Mouse (Mus musculus): Measurements from ENCODE around the gene Rps16. TPM values are rescaled to one million over a fixed set of nuclear protein-coding genes. Genes with fewer than 3 reads are reported as not detected.

The Rps16 gene
- 1,972 and 2,086 TPM in 2 replicates for polyA plus RNA-seq (2011; ENCODE audit: insufficient read depth, insufficient read length, low read depth, missing spikeins)

- no peaks in the 10 kb centered on the region for H3K4me1 ChIP-seq (ENCODE audit: control insufficient read depth, insufficient read depth, low read length)
- H3K27ac ChIP-seq (ENCODE audit: insufficient read depth, low read length) = peak within 1 kb of the TSS; percentile 86
- peak within 1 kb of the TSS; percentile 94 for H3K9ac ChIP-seq (ENCODE audit: low read depth, poor library complexity, severe bottlenecking)
- H3K36me3 ChIP-seq (ENCODE audit: control insufficient read depth, insufficient read depth, low read length, poor library complexity, severe bottlenecking) = peaks cover 32% of the 10 kb centered on the region
- H3K27me3 ChIP-seq (ENCODE audit: control insufficient read depth, insufficient read depth, low read length, poor library complexity, severe bottlenecking) = no peaks in the 10 kb centered on the region
- TF ChIP-seq POLR2A (IDR thresholded peaks at IDR 0.05; ENCODE audit: insufficient read depth, low read length) (peak; percentile 66), EP300 (IDR thresholded peaks at IDR 0.05; ENCODE audit: insufficient read depth, low read depth, low read length) (0 out of 2 replicates have a peak, but pooled peaks have one; percentile 26), CTCF (IDR thresholded peaks at IDR 0.05; ENCODE audit: low read depth, low read length) (no peak)
- H3K4me3 ChIP-seq (ENCODE audit: low read depth, low read length) = peak within 1 kb of the TSS; percentile 98
- H3K9me3 ChIP-seq (replicated peaks; ENCODE audit: control insufficient read depth, insufficient read depth, low read length, poor library complexity, severe bottlenecking) = no peaks in the 10 kb centered on the region
These were observed at the start of gene Rps16 for GRCm38 (mm10) chr7:28350155-28350883. Gene Rps16, plus strand, starts transcription at chr7:28350652.

GRCm38 (mm10) chr7:28301616-28302433, 48.6 kb upstream of the Rps16 start, which contains the start of gene Dll3:
Gene Dll3, minus strand, starts transcription at chr7:28302238.
- TF ChIP-seq POLR2A (IDR thresholded peaks at IDR 0.05; ENCODE audit: insufficient read depth, low read length) = no peak
- peak; percentile 49; the same call in 1 of the 2 replicates for TF ChIP-seq EP300 (IDR thresholded peaks at IDR 0.05; ENCODE audit: insufficient read depth, low read depth, low read length)
- TF ChIP-seq CTCF (IDR thresholded peaks at IDR 0.05; ENCODE audit: low read depth, low read length) = peak; percentile 44
- no peaks in the 10 kb centered on the region for H3K4me1 ChIP-seq (ENCODE audit: control insufficient read depth, insufficient read depth, low read length)

GRCm38 (mm10) chr7:28305641-28306040, 44.8 kb upstream of the Rps16 start:
- peaks cover 43% of the 10 kb centered on the region for H3K36me3 ChIP-seq (ENCODE audit: control insufficient read depth, insufficient read depth, low read length, poor library complexity, severe bottlenecking)
- H3K4me1 ChIP-seq (ENCODE audit: control insufficient read depth, insufficient read depth, low read length) = peaks cover 2% of the 10 kb centered on the region
- TF ChIP-seq EP300 (IDR thresholded peaks at IDR 0.05; ENCODE audit: insufficient read depth, low read depth, low read length) = no peak
- TF ChIP-seq CTCF (IDR thresholded peaks at IDR 0.05; ENCODE audit: low read depth, low read length) = no peak
- no peak for TF ChIP-seq POLR2A (IDR thresholded peaks at IDR 0.05; ENCODE audit: insufficient read depth, low read length)
- no peak overlapping the region for H3K9ac ChIP-seq (ENCODE audit: low read depth, poor library complexity, severe bottlenecking)
- no peak overlapping the region for H3K27ac ChIP-seq (ENCODE audit: insufficient read depth, low read length)
- H3K9me3 ChIP-seq (replicated peaks; ENCODE audit: control insufficient read depth, insufficient read depth, low read length, poor library complexity, severe bottlenecking) = no peaks in the 10 kb centered on the region
- H3K4me3 ChIP-seq (ENCODE audit: low read depth, low read length) = no peak overlapping the region
- H3K27me3 ChIP-seq (ENCODE audit: control insufficient read depth, insufficient read depth, low read length, poor library complexity, severe bottlenecking) = no peaks in the 10 kb centered on the region

More at GRCm38 (mm10) chr7:28301616-28302433, 48.6 kb upstream of the Rps16 start, which contains the start of gene Dll3:
- H3K27me3 ChIP-seq (ENCODE audit: control insufficient read depth, insufficient read depth, low read length, poor library complexity, severe bottlenecking) = no peaks in the 10 kb centered on the region
- H3K4me3 ChIP-seq (ENCODE audit: low read depth, low read length) = peak within 1 kb of the TSS; percentile 59
- H3K9me3 ChIP-seq (replicated peaks; ENCODE audit: control insufficient read depth, insufficient read depth, low read length, poor library complexity, severe bottlenecking) = no peaks in the 10 kb centered on the region
- H3K36me3 ChIP-seq (ENCODE audit: control insufficient read depth, insufficient read depth, low read length, poor library complexity, severe bottlenecking) = peaks cover 16% of the 10 kb centered on the region
- H3K9ac ChIP-seq (ENCODE audit: low read depth, poor library complexity, severe bottlenecking) = peak within 1 kb of the TSS; percentile 64
- no peak within 1 kb of the TSS for H3K27ac ChIP-seq (ENCODE audit: insufficient read depth, low read length)

- Histone ChIP-seq H3K9me3 (replicated peaks; ENCODE audit: control insufficient read depth, insufficient read depth, low read length, poor library complexity, severe bottlenecking) (no peaks in the 10 kb centered on the region), H3K27ac (ENCODE audit: insufficient read depth, low read length) (no peak overlapping the region), H3K9ac (ENCODE audit: low read depth, poor library complexity, severe bottlenecking) (no peak overlapping the region), H3K27me3 (ENCODE audit: control insufficient read depth, insufficient read depth, low read length, poor library complexity, severe bottlenecking) (no peaks in the 10 kb centered on the region), H3K4me1 (ENCODE audit: control insufficient read depth, insufficient read depth, low read length) (peaks cover 2% of the 10 kb centered on the region), H3K4me3 (ENCODE audit: low read depth, low read length) (no peak overlapping the region), H3K36me3 (ENCODE audit: control insufficient read depth, insufficient read depth, low read length, poor library complexity, severe bottlenecking) (peaks cover 43% of the 10 kb centered on the region)
- no peak for TF ChIP-seq CTCF (IDR thresholded peaks at IDR 0.05; ENCODE audit: low read depth, low read length)
- TF ChIP-seq POLR2A (IDR thresholded peaks at IDR 0.05; ENCODE audit: insufficient read depth, low read length) = no peak
- no peak for TF ChIP-seq EP300 (IDR thresholded peaks at IDR 0.05; ENCODE audit: insufficient read depth, low read depth, low read length)
These were observed 44.2 kb upstream of the Rps16 start for GRCm38 (mm10) chr7:28306216-28306615.

- Histone ChIP-seq H3K36me3 (ENCODE audit: control insufficient read depth, insufficient read depth, low read length, poor library complexity, severe bottlenecking) (peaks cover 43% of the 10 kb centered on the region), H3K27me3 (ENCODE audit: control insufficient read depth, insufficient read depth, low read length, poor library complexity, severe bottlenecking) (no peaks in the 10 kb centered on the region), H3K4me1 (ENCODE audit: control insufficient read depth, insufficient read depth, low read length) (peaks cover 2% of the 10 kb centered on the region), H3K9me3 (replicated peaks; ENCODE audit: control insufficient read depth, insufficient read depth, low read length, poor library complexity, severe bottlenecking) (no peaks in the 10 kb centered on the region), H3K4me3 (ENCODE audit: low read depth, low read length) (no peak overlapping the region), H3K27ac (ENCODE audit: insufficient read depth, low read length) (no peak overlapping the region), H3K9ac (ENCODE audit: low read depth, poor library complexity, severe bottlenecking) (no peak overlapping the region)
- TF ChIP-seq EP300 (IDR thresholded peaks at IDR 0.05; ENCODE audit: insufficient read depth, low read depth, low read length) (no peak), CTCF (IDR thresholded peaks at IDR 0.05; ENCODE audit: low read depth, low read length) (no peak), POLR2A (IDR thresholded peaks at IDR 0.05; ENCODE audit: insufficient read depth, low read length) (no peak)
These were observed 40.7 kb upstream of the Rps16 start for GRCm38 (mm10) chr7:28309737-28310136.

All from ES-Bruce4 (cell line).